Mouse (Mus musculus): ENCODE results near the gene Tpk1.

DNA sequence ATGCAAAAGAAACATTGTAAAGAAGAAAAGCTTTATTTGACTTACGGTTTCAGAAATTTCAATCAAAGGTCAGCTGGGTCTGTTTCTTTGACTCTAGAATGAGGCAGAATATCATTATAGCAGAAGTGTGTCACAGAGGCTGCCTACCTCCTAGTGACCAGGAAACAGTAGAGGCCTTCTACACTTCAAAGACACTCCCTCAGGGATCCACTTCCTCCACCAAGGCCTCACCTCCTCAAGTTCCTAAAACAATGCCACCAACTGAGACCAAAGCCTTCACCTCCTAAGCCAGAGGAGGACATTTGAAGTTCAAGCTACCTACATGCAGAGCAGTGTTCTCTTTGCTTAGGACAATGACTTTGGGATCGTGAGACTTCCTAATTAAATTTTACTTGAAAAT is 16.5 kb upstream of the Tpk1 start:
- no peak for TF ChIP-seq POLR2A (IDR thresholded peaks at IDR 0.05; ENCODE audit: control insufficient read depth in 1 of 2, insufficient read depth in 1 of 2, low read depth in 1 of 2, low read length in 2 of 2, poor library complexity in 1 of 2)
- no peak for TF ChIP-seq NRF1 (IDR thresholded peaks at IDR 0.05; ENCODE audit: insufficient read depth, low read depth, low read length, poor library complexity, severe bottlenecking)
- TF ChIP-seq MAFK (IDR thresholded peaks at IDR 0.05; ENCODE audit: borderline replicate concordance, low read depth, low read length): no peak
- TF ChIP-seq KAT2A (conservative IDR thresholded peaks at IDR 0.05; ENCODE audit: low read depth, low read length): no peak
- TF ChIP-seq ZKSCAN1 (IDR thresholded peaks at IDR 0.05; ENCODE audit: low read depth, low read length): no peak
- TF ChIP-seq CTCF (IDR thresholded peaks at IDR 0.05 in 2 of 3, conservative IDR thresholded peaks at IDR 0.05 in 1 of 3; ENCODE audit: control insufficient read depth in 1 of 3, insufficient read depth in 1 of 3, low read depth in 2 of 3, low read length in 3 of 3, poor library complexity in 1 of 3, severe bottlenecking in 1 of 3): no peak
- no peak for TF ChIP-seq UBTF (IDR thresholded peaks at IDR 0.05; ENCODE audit: borderline replicate concordance, insufficient read depth, low read depth, low read length)
- no peak for TF ChIP-seq GATA1 (IDR thresholded peaks at IDR 0.05; ENCODE audit: low read depth, low read length)
- TF ChIP-seq USF1 (IDR thresholded peaks at IDR 0.05; ENCODE audit: low read depth, low read length): no peak
- no peak for TF ChIP-seq POLR2AphosphoS2 (IDR thresholded peaks at IDR 0.05; ENCODE audit: low read length)
- no peak for TF ChIP-seq RCOR1 (IDR thresholded peaks at IDR 0.05; ENCODE audit: low read depth, low read length)
- no peak for TF ChIP-seq NELFE (IDR thresholded peaks at IDR 0.05; ENCODE audit: low read depth, low read length)
